Mouse (Mus musculus) left cerebral cortex, postnatal 36 days (tissue): ENCODE data around the gene Clic1. TPM values are rescaled to one million over a fixed set of nuclear protein-coding genes. Genes with fewer than 3 reads are reported as not detected.
A peak's percentile ranks its signal among the peaks of the same experiment; 100 is the strongest.
"Not testable (repeated sequence)": the region's sequence is repeated elsewhere in the genome, so short reads cannot be mapped to it uniquely, and the experiment has no call there.

Experiments
- DNase-seq, 2 experiments: peaks; one replicate each; pipeline ENCODE4 v3.0.0; 2021 to 2022; ENCODE audit warnings: low spot score in 2 of 2, mixed read lengths in 1 of 2
- intact Hi-C: fragments of 180-260 bp; cut with DNase I; formaldehyde crosslinking; loops from one replicate; pipeline ENCODE4 v1.15.1; 2025
- total RNA-seq, 2 experiments: library from RNA; stranded (reverse); gene quantifications; 2 replicates each; pipeline ENCODE4 v1.2.3; 2021

Gene Clic1
- total RNA-seq, result 1 to 10 TPM; 8.4 to 8.5 TPM

DNA sequence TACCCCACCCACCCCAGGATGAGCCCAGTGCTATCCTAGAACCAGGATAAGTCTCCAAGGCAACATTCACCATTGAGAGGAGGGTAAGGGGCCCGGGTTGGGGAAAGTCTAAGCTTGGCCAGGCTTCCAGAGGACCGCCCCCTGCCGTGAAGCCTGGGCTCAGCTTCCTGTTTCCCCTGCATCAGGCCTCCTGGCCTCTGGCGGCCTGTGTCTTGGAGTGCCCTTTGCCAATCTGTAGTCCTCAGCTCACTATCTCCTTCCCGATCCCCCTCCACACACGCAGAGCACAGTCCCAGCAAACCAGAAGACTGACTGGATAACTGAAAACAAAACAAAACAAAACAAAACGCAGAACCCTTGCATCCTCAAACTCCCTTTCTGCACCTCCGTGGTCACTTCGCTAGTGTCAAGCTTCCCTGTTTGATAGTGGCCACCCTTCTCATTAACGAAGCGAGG is at the start of gene Clic1:
Clic1 (plus strand) TSS at position 406 of the 456 bp plus-strand sequence.
- intact Hi-C loops, result no loop called here
- no peak for DNase-seq

DNA sequence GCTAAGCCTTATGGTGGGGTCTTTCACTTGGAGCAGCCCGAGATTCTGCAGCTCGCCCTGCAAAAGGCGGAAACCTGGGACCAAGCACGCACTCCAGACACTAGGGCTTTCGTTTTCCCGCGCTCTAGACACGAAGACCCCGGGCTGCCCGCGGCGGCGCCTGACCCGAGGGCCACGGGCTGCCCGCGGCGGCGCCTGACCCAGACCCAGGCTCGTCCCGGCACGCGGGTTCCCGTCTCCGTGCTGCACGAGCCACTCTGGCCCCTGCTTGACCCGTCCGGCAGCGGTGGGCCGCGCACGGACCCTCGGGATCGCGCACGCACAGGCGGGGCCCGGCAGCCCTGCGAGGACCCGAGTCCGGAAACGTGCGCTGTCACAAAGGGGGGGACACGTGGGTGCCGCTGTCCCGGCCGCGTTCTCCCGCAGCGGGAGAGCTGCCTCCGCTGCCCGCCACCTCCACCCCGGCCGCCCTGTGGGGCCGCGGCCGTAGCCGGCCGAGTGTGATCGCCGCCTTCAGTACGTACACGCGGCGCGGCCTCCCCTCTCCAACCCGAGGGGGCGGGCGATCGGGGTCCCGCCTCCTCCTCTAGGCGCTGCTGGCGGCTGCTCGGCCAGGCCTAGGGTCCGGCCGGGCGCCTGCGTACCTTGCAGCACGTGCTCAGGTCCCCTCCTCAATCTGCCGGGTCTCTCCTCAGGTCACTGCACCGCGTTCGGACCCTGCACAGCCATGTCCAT is 48.9 kb upstream of the Clic1 start, which contains the start of gene Vars:
Vars (plus strand) TSS at position 271 of the 735 bp plus-strand sequence.
- intact Hi-C loops, result loop anchor here (10.0 kb wide), 1 partner anchor 234 kb away; the partner anchor contains the start of genes Atp6v1g2 and Nfkbil1
- DNase-seq, result peak; percentile 84 to 88

DNA sequence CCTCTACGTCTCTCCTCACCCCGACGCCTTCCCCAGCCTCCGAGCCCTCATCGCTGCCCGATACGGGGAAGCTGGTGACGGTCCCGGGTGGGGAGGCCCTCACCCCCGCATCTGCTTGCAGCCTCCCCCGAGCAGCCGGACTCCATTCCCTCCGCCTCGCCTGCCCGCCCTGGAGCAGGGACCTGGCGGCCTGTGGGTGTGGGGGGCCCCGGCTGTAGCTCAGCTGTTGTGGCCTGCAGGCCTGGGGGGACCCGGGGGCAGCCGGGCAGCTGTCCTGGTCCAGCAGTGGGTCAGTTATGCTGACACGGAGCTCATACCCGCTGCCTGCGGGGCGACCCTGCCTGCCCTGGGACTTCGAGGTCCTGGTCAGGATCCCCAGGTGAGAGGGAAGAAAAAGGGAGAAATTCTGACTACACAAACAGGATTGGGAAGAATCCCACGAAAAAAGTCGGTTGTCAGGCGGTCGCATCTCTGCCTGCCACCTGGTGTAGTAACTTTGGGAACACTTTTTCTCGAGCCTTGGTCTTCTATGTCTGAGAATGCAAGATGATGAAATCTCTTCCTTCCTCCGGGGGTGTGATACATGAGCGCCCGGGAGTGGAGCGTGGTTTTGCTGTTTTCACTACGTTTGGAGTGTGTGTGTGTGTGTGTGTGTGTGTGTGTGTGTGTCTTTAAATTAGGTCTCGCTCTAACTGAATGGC is 48.2 kb upstream of the Clic1 start:
- intact Hi-C loops, result loop anchor here (10.0 kb wide), 1 partner anchor 233 kb away; the partner anchor contains the start of genes Atp6v1g2 and Nfkbil1
- DNase-seq, result peak in 1 of 2 experiments; percentile 30

DNA sequence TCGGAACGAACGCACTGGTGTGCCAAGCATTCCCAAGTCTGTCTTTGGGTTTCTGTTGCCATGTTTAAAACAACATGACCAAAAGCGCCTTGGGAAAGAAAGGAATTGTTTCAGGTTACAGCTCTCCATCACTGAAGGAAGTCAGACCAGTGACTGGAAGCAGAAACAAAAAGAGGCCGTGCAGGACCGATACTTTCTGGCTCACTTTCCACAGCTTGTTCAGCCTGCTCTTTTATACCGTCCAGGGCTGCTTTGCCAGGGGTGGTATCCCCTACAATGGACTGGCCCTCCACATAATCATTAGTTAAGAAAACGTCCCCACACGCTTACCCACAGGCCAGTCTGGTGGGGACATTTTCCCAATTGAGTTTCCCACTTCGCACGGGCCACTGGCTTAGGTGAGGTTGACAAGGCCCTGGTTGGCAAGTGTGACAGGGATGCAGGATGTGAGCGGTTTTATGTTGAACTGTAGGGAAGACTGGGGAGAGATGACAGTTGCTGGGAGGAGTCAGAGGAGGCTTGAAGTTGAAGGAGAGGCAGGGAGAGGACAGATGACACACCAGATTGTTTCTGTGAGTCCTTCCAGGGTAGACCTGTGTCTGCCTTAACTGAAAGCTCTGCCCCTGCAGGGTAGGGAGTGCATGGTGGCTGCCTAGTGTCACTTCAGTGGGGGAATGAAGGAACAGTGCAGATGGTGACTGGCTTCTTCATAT is 47.5 kb upstream of the Clic1 start:
- no peak for DNase-seq
- intact Hi-C loops, result loop anchor here (10.0 kb wide), 1 partner anchor 232 kb away; the partner anchor contains the start of genes Atp6v1g2 and Nfkbil1

DNA sequence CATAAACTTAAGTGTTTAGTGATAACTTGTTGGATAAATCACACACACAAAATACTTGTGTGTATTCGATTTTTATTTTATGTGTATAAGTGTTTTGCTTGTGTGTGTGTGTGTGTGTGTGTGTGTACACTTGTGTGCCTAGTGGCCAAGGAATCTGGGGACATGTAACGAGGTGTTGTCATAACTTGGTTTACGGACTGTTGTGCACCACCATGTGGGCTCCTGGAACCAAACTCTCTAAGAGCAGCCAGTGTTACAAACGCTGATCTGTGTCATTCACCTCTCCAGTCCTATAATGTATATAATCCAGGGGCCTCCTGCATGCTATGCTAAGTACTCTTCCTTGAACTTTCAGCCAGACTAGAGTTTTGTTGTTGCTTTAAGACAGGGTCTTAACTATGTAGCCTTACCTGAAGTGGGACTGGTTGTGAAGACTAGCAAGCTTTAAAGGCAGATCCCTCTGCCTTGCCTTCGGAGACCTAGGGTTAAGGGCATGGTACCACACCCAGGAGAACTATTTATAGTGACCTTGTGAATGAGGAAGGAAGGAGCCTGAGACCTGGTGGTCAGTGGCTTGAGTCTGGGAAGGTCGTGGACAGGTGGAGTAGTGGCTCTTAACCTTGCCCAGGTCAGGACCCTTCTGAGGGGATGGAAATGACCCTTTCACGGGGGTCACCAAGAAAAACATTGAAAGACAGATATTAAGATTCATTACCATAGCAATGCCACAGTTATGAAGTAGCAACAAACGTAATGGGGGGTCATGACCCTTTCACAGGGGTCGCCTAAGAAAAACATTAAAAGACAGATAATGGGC is 46.5 kb upstream of the Clic1 start:
- intact Hi-C loops, result loop anchor here (10.0 kb wide), 1 partner anchor 232 kb away; the partner anchor contains the start of genes Atp6v1g2 and Nfkbil1

DNA sequence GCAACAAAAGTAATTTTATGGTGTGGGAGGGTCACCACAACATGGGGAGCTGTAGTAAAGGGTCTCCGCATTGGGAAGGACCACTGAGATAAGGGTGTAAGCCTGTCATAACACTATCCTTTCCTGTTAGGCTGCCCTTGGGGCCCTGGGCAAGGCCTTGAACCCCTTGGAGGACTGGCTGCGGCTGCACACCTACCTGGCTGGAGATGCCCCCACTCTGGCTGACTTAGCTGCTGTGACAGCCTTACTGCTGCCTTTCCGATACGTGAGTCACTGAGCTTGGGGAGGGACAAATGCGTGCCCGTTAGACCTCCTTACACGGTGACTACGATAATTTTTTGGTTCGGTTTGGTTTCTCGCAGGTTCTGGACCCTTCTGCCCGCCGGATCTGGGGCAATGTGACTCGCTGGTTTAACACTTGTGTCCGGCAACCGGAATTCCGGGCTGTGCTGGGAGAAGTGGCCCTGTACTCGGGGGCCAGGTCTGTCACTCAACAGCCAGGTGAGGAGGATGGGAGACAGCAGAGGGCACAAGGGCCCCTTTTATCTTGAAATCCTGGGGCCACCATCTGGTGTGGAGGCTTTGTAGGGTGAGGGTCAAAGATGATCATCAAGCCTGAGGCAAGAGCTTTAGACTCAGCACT is 45.6 kb upstream of the Clic1 start:
- intact Hi-C loops, result loop anchor here (10.0 kb wide), 1 partner anchor 231 kb away; the partner anchor contains the start of genes Atp6v1g2 and Nfkbil1

More for the DNA sequence above, 46.5 kb upstream of the Clic1 start:
- DNase-seq, result no peak

DNA sequence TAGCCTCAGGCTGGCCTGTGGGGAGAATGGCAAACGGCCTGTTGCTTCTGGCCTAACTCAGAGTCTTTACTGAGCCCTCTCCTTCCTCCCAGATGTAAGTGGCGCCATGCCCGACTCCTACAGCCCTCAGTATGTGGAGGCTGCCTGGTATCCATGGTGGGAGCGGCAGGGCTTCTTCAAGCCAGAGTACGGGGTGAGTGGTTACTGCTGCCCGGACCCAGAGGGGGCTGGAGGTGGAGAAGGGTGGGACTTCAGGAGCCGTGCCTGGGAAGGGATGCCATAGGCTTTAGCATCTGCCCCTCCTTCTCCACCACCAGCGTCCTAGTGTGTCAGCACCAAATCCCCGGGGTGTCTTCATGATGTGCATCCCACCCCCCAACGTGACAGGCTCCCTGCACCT is 44.6 kb upstream of the Clic1 start:
- intact Hi-C loops, result loop anchor here (10.0 kb wide), 1 partner anchor 230 kb away; the partner anchor contains the start of genes Atp6v1g2 and Nfkbil1
- DNase-seq, result no peak

More for the DNA sequence above, 45.6 kb upstream of the Clic1 start:
- DNase-seq, result no peak

DNA sequence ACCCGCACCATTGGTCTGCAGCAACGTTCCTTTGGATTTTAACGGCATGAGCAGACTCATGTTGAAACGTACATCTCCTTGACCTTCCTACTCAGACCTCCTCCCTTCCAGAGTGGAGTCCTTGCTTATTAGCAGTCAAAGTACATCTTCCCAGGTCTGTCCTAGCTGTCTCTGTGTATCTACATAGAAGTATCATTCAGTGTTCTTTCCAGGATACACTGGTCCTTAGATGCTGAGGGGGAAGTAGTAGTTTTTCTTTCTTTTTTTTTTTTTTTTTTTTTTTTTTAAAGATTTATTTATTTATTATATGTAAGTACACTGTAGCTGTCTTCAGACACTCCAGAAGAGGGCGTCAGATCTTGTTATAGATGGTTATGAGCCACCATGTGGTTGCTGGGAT is 43.9 kb upstream of the Clic1 start:
- intact Hi-C loops, result loop anchor here (10.0 kb wide), 1 partner anchor 229 kb away; the partner anchor contains the start of genes Atp6v1g2 and Nfkbil1

DNA sequence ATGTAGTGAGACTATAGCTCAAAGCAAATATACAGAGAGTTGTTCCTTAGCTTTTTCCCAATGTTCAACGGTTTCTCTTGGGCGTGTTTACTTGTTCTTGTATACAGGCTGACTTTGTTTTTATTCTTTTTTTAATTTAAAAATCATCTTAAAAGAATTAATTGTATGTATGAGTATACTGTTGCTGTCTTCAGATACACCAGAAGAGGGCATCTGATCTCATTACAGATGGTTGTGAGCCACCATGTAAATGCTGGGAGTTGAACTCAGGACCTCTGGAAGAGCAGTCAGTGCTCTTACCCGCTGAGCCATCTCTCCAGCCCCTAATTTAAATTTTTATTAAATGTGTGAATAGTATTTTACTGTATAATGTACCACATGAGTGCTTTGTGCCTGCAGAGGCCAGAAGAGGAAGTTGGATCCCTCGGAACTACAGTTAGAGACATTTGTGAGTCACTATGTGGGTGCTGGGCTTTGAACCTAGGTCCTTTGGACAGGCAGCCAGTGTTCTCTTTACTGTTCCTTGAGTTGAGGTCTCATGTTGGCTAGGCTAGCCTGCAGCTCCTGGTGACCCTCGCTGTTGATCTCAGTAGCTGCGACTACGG is 42.3 kb upstream of the Clic1 start:
- intact Hi-C loops, result loop anchor here (10.0 kb wide), 1 partner anchor 227 kb away; the partner anchor contains the start of genes Atp6v1g2 and Nfkbil1
- no peak for DNase-seq

More for the DNA sequence above, 43.9 kb upstream of the Clic1 start:
- not testable (repeated sequence) for DNase-seq

DNA sequence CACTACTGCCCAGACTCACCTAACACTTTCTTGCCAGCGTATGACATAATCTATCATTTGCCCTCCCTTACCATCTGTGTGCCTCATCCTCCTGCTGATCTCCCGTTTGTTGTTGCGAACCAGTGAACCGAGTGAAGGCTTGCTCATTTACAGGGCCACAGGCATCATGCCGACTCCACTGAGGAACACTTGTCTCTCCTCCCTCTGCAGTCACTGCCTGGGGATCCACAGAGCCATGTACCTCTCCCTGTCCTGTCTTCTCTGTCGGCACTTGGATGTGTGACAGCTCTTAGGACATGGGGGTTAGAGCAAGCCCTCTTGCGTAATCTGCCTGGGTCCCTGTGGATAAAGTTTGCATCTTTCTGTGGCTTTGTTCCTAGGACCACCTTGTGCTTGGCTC is 40.2 kb upstream of the Clic1 start:
- intact Hi-C loops, result loop anchor here (10.0 kb wide), 1 partner anchor 225 kb away; the partner anchor contains the start of genes Atp6v1g2 and Nfkbil1

DNA sequence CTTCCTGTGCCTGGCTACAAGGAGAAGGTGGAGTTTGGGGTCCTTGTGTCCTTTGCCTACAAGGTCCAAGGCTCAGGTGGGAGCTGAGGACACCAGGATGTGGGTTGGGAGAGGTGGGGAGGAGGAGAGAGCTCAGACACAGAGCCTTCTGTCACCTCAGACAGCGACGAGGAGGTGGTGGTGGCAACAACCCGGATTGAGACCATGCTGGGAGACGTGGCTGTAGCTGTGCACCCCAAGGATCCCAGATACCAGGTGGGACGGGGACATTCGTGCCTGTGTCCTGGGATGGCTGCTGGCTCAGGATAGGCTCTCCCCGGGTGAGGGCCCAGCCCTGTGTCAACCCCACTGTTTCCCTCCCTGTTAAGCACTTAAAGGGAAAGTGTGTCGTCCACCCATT is 38.3 kb upstream of the Clic1 start:
- intact Hi-C loops, result no loop called here
- no peak for DNase-seq

More for the DNA sequence above, 40.2 kb upstream of the Clic1 start:
- no peak for DNase-seq

DNA sequence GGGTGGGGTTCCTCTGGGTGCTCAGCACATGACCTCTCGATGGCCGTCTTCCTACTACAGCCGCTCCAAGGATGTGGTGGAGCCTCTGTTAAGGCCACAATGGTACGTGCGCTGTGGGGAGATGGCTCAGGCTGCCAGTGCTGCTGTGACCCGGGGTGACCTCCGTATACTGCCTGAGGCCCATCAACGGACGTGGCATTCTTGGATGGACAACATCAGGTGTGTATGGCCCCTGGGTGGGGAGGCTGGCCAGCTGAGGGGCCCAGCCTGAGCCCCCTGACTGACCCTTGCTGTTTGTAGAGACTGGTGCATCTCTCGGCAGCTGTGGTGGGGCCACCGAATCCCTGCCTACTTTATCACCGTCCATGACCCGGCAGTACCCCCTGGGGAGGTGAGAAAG is 37.3 kb upstream of the Clic1 start:
- intact Hi-C loops, result no loop called here
- no peak for DNase-seq

DNA sequence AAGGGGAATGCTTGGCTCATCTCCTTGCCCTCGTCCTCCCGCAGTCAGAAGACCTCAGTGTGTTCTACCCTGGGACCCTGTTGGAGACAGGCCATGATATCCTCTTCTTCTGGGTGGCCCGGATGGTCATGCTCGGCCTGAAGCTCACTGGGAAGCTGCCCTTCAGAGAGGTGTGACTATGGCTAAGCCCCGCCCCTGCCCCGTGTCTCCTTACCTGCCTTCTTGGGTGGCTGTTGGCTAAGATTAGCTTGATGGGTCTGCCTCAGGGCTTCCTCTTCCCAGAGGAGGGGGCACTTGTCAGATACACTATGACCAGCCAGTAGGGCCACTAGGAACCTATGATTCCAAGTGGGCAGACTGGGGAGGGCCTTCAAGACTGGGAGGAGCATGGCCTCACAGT is 36.5 kb upstream of the Clic1 start:
- intact Hi-C loops, result no loop called here
- DNase-seq, result no peak

DNA sequence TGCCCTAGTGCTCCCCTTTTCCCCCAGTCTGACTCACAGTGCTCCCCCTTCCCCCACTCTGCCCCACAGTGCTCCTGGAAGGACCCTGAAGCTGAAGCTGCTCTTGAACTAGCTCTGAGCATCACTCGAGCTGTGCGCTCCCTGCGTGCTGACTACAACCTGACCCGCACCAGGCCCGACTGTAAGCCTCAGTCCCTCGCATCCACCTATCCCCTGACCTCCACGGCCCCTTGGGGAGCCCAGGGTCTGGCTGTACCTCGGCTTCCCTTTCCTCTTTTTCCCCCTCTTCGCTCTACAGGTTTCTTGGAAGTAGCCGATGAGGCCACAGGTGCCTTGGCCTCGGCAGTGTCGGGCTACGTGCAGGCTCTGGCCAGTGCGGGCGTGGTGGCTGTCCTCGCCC is 34.5 kb upstream of the Clic1 start:
- no peak for DNase-seq
- intact Hi-C loops, result no loop called here

DNA sequence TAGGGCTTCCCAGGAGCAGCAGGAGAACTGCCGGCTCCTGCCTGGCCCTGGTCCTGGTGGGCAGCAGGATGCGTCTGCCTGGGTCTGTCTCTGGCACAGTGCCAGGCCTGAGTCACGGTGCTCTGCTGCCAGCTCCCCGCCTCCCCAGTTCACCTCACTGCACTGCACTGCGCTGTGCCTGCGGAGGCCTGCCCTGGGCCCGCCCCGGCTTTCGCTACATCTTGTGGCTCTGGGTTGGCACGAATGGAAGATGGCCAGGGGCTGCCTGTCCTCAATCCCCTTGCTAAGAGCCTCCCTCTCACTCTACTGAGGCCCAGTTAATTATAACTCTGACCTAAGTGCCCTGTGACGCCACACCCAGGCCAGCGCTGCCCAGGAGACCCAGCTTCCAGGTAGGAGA is 33.4 kb upstream of the Clic1 start, which contains the start of gene Vwa7:
Vwa7 (plus strand) TSS at position 204 of the 400 bp plus-strand sequence.
- DNase-seq, result no peak
- intact Hi-C loops, result no loop called here

DNA sequence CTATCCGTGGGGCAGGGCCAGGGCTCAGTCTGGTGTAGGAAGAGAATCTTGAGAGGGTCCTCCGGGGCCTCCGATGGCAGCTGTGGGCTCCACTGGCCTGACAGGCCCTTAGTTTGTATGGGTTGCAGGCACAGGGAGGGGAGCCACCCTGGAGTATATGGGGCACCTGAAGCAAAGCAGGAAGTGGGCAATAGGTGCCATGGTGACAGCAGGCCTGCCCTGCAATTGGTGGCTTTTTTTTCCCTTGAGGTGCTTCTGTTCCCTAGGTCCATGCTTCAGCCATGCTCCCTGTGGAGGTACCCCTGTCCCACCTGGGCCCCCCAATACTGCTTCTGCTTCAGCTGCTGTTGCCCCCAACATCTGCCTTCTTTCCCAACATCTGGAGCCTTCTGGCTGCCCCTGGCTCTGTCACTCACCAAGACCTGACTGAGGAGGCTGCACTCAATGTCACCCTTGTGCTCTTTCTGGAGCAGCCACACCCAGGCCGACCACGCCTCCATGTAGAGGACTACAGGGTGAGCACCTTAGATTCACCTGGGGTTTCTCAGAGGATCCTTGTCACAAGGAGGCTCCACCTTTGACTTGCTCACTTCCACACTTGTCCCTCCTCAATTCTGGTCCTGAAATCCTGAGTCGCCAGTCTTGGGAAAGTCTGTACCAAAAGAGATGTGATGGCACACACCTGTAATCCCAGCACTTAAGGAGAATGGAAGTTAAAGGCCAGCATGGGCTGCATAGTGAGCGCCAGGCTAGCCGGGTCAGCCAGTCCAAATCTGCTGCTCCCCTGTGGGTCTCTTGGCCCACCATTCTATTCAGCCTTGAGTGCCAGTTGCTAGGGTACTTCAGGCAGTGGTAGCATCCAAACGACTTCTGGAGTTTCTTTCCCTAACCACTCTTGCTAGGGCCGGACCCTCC is 32.7 kb upstream of the Clic1 start:
- DNase-seq, result no peak
- intact Hi-C loops, result no loop called here

DNA sequence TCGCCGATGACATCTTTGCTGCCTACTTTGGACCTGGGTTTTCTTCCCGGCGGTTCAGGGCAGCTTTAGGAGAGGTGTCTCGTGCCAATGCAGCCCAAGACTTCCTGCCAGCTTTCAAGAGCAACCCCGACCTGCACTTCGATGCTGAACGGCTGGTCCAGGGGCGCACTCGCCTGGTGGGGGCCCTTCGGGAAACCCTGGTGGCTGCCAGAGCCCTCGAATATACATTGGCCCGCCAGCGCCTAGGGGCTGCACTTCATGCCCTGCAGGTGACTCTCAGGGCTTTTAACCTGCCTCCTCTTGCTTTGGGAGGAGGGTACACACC is 32.1 kb upstream of the Clic1 start:
- intact Hi-C loops, result no loop called here

More for the DNA sequence above, 32.1 kb upstream of the Clic1 start:
- no peak for DNase-seq
